Mouse (Mus musculus) liver, postnatal 0 days (tissue): ENCODE measurements around the gene Ercc2.

ENCODE experiments used
- CTCF ChIP-seq: sonication (generic); IDR thresholded peaks from 2 replicates; pipeline ENCODE4 v1.5.1; 2016; ENCODE audit warnings: antibody characterized with exemption, low read depth
- EP300 ChIP-seq: IDR thresholded peaks from 2 replicates; pipeline ENCODE4 v1.6.1; 2016; ENCODE audit warnings: antibody characterized with exemption, low read depth, mild to moderate bottlenecking

DNA sequence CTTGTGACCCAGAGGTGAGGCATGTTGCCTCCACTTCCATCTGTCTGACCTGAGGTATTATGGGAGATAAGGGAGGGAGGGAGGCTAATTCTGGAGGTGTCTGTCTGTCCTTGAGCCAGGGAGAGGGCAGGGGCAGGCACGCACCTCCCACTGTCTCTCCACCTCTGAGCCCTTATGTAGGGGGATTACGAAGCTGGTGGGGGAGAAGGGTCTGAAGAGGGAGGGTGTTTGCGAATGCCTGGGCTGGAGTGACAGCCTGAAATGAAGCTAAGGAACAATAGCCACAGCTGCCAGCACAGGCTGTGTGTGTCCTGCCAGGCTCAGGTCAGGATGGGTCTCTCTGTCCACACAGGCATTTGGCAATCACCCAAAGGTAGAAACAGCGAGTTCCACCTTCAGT lies 19.5 kb upstream of the Ercc2 start:
- TF ChIP-seq CTCF (no peak), EP300 (no peak)
